Mouse (Mus musculus) heart, adult 2 months (tissue): ENCODE measurements around the gene Rnf157. TPM values are rescaled to one million over a fixed set of nuclear protein-coding genes. Genes with fewer than 3 reads are reported as not detected.

Source experiments
- DNase-seq, 2 experiments: peaks; one replicate each; pipeline ENCODE4 v3.0.0; 2021
- H3K27ac ChIP-seq: fragments of 200-600 bp; 2 replicates; pipeline ENCODE4 v1.8.1; 2022
- H3K27me3 ChIP-seq: fragments of 200-500 bp; 2 replicates; pipeline ENCODE4 v1.6.1; 2012; ENCODE audit warnings: mild to moderate bottlenecking, low read length, inconsistent platforms, mixed read lengths; ENCODE audit not compliant: control insufficient read depth, insufficient read depth
- H3K36me3 ChIP-seq: fragments of 200-500 bp; 2 replicates; pipeline ENCODE4 v1.6.1; 2012; ENCODE audit warnings: low read length, inconsistent platforms; ENCODE audit not compliant: control insufficient read depth, insufficient read depth
- H3K4me1 ChIP-seq: fragments of 200-500 bp; 2 replicates; pipeline ENCODE4 v1.6.1; 2011; ENCODE audit warnings: low read length; ENCODE audit not compliant: control insufficient read depth, insufficient read depth
- H3K4me3 ChIP-seq: fragments of 200-600 bp; 2 replicates; pipeline ENCODE4 v1.8.1; 2022
- H3K79me2 ChIP-seq: fragments of 200-500 bp; replicated peaks from 2 replicates; pipeline ENCODE4 v1.6.1; 2012; ENCODE audit warnings: mild to moderate bottlenecking, inconsistent platforms, low read length, moderate library complexity, mixed read lengths; ENCODE audit not compliant: control insufficient read depth, insufficient read depth
- H3K9ac ChIP-seq: fragments of 200-500 bp; 2 replicates; pipeline ENCODE4 v1.6.1; 2012; ENCODE audit warnings: low read depth, mild to moderate bottlenecking, control low read depth, inconsistent platforms, low read length, mixed read lengths
- CTCF ChIP-seq: fragments of 200-600 bp; IDR thresholded peaks from 2 replicates; pipeline ENCODE4 v1.8.1; 2022; ENCODE audit warnings: antibody characterized with exemption, mild to moderate bottlenecking, moderate library complexity
- EP300 ChIP-seq: fragments of 200-500 bp; IDR thresholded peaks from 2 replicates; pipeline ENCODE4 v1.6.1; 2011; ENCODE audit warnings: low read depth, low read length, control low read depth; ENCODE audit not compliant: insufficient read depth
- POLR2A ChIP-seq: fragments of 200-500 bp; IDR thresholded peaks from 2 replicates; pipeline ENCODE4 v1.6.1; 2011; ENCODE audit warnings: mild to moderate bottlenecking, low read depth, low read length, control low read depth; ENCODE audit not compliant: insufficient read depth
- WGBS: fragments of 180-500 bp; shearing (Covaris S2); methylation state at CpG from one replicate; pipeline ENCODE4 v1.1.7; 2018; 5-methylcytosine and 5-hydroxymethylcytosine counted together
- intact Hi-C: fragments of 180-260 bp; cut with DNase I; formaldehyde crosslinking; loops from one replicate; pipeline ENCODE4 v1.15.1; 2025
- polyA plus RNA-seq: library from polyadenylated mRNA; depleted of rRNA; stranded (reverse); fragments of >200 nt; gene quantifications from 2 replicates; pipeline ENCODE4 v1.2.3, GENCODE M21; 2012
- total RNA-seq, 2 experiments: library from RNA; stranded (reverse); gene quantifications; 2 replicates each; pipeline ENCODE4 v1.2.3; 2021

Gene Rnf157
- total and polyA plus RNA-seq, 3 experiments: 3.0 to 7.2 (median 6.0) TPM

GRCm38 (mm10) chr11:116337000-116337399 is 75.8 kb downstream of the Rnf157 start:
- no peak overlapping the region for H3K27ac ChIP-seq
- DNase-seq: no peak
- 61% methylated on average over 12 of the region's 12 CpGs for WGBS
- H3K4me1 ChIP-seq: no peaks in the 10 kb centered on the region
- intact Hi-C loops: no loop called here
- H3K79me2 ChIP-seq: no peaks in the 10 kb centered on the region
- no peak overlapping the region for H3K9ac ChIP-seq
- H3K27me3 ChIP-seq: peaks cover 6% of the 10 kb centered on the region
- H3K4me3 ChIP-seq: no peak overlapping the region
- TF ChIP-seq CTCF (no peak), EP300 (no peak), POLR2A (no peak)
- H3K36me3 ChIP-seq: no peaks in the 10 kb centered on the region

GRCm38 (mm10) chr11:116336393-116336792 is 76.4 kb downstream of the Rnf157 start:
- Histone ChIP-seq H3K79me2 (no peaks in the 10 kb centered on the region), H3K27ac (no peak overlapping the region), H3K4me1 (no peaks in the 10 kb centered on the region), H3K4me3 (no peak overlapping the region), H3K9ac (no peak overlapping the region), H3K36me3 (no peaks in the 10 kb centered on the region), H3K27me3 (peaks cover 6% of the 10 kb centered on the region)
- DNase-seq: no peak
- 93% methylated on average over 4 of the region's 4 CpGs for WGBS
- TF ChIP-seq CTCF (no peak), EP300 (no peak), POLR2A (no peak)
- intact Hi-C loops: no loop called here

DNA sequence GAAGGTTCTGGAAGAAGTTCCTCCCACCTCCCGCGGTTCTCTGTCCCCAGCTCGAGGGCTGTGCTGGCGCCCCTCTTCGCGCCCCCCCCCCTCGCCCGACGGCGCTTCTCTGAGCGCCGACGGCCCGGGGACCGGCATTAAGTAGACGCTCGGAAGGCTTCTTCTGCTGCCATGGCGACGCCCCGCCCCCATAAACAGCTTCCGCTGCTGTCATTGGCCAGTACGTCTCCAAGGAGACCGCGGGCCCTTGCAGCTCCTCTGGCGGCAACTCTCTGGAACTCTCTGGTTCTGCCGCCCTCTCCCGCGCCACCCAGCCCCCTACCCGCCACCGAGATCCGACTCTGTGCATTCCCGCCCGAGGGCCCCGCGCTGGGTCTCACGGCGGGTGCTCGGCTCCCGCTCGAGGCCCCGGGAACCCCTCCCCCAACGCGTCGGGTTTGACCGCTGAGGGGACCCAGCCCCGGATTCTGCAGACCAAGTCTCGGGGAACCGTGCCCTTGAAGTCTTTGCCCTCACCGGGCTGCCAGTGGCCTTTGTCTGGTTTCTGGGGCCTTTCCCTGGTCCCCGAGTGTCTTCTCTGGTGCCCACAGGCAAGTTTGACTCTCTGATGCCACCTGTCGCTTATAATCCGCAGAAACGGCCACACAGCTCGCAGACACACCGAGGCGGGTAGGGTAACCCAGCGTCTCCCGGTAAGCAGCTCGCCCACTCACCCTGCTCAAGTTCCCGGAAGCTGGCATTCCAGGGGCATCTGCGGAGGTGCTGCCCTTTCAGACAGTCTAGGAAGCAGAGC is 77.4 kb downstream of the Rnf157 start, which contains the start of gene Foxj1:
Gene Foxj1, minus strand, starts transcription at position 156 of the 793 bp plus-strand sequence.
- Histone ChIP-seq H3K4me1 (no peaks in the 10 kb centered on the region), H3K36me3 (no peaks in the 10 kb centered on the region), H3K9ac (peak within 1 kb of the TSS; percentile 37; the same call in 1 of the 2 replicates), H3K4me3 (peak within 1 kb of the TSS; percentile 80), H3K79me2 (no peaks in the 10 kb centered on the region), H3K27me3 (peaks cover 6% of the 10 kb centered on the region), H3K27ac (no peak within 1 kb of the TSS)
- TF ChIP-seq POLR2A (no peak), CTCF (peak; percentile 66)
- under 1% methylated on average over 61 of the region's 61 CpGs for whole genome bisulfite sequencing
- peak; percentile 95 to 98 for DNase-seq
- intact Hi-C loops: loop anchor here (1.0 kb wide), 1 partner anchor 16 kb away; no protein-coding TSS in a partner anchor

DNA sequence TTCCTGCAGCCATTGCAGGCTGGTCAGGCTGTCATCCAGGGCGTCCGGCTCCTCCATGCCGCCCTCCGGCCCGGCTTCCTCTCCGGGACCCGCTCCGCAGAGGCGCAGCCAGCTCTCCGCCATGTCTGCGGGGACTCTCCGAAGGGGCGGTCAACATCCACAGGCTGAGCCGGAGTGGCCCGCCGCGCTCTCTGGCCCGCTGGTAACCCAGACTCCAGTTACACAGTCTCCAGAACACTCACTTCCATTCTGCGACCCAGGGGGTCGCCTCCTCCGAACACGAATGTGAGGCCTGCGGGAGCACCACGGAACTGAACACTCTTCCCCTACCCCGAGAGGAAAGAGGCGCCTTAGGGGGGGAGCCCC is 78.4 kb downstream of the Rnf157 start:
- no peak overlapping the region for H3K4me3 ChIP-seq
- intact Hi-C loops: no loop called here
- no peaks in the 10 kb centered on the region for H3K4me1 ChIP-seq
- H3K27me3 ChIP-seq: peaks cover 6% of the 10 kb centered on the region
- whole genome bisulfite sequencing: 7% methylated on average over 26 of the region's 26 CpGs
- no peak for DNase-seq
- no peaks in the 10 kb centered on the region for H3K79me2 ChIP-seq
- TF ChIP-seq CTCF: no peak
- TF ChIP-seq EP300: no peak
- TF ChIP-seq POLR2A: no peak
- no peaks in the 10 kb centered on the region for H3K36me3 ChIP-seq
- no peak overlapping the region for H3K9ac ChIP-seq
- no peak overlapping the region for H3K27ac ChIP-seq

GRCm38 (mm10) chr11:116333526-116334416 is 79.1 kb downstream of the Rnf157 start:
- H3K79me2 ChIP-seq: no peaks in the 10 kb centered on the region
- H3K27me3 ChIP-seq: peaks cover 6% of the 10 kb centered on the region
- TF ChIP-seq CTCF (no peak), POLR2A (no peak), EP300 (no peak)
- no peak for DNase-seq
- no peak overlapping the region for H3K9ac ChIP-seq
- no peaks in the 10 kb centered on the region for H3K4me1 ChIP-seq
- no peak overlapping the region for H3K4me3 ChIP-seq
- H3K36me3 ChIP-seq: no peaks in the 10 kb centered on the region
- intact Hi-C loops: no loop called here
- whole genome bisulfite sequencing: 28% methylated on average over 31 of the region's 31 CpGs
- H3K27ac ChIP-seq: no peak overlapping the region

DNA sequence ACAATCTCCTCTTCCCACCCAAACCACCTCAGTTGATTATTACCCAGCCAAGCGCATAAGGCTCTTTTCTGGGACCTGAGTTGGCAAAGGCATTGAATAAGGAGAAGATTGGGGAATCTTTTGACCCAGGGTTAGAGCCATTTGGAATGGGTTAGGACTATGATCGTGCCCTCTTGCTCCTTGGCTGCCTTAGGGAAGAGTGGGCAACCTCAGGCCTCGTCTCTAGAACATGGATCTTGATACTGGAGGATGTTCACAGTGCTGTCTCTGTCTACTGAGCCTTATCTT is 79.9 kb downstream of the Rnf157 start:
- no peaks in the 10 kb centered on the region for H3K36me3 ChIP-seq
- peaks cover 6% of the 10 kb centered on the region for H3K27me3 ChIP-seq
- TF ChIP-seq POLR2A: no peak
- no peak for TF ChIP-seq CTCF
- no peak for TF ChIP-seq EP300
- H3K79me2 ChIP-seq: no peaks in the 10 kb centered on the region
- H3K4me3 ChIP-seq: no peak overlapping the region
- H3K4me1 ChIP-seq: no peaks in the 10 kb centered on the region
- intact Hi-C loops: no loop called here
- H3K27ac ChIP-seq: no peak overlapping the region
- H3K9ac ChIP-seq: no peak overlapping the region
- DNase-seq: no peak
- WGBS: 96% methylated on average over 3 of the region's 3 CpGs
